Mouse (Mus musculus) kidney, adult 18-20 months (tissue): ENCODE data around the gene Sec22b.

Experiments used
- DNase-seq: peaks from one replicate; pipeline ENCODE4 v3.0.0; 2021

Sec22b gene

DNA sequence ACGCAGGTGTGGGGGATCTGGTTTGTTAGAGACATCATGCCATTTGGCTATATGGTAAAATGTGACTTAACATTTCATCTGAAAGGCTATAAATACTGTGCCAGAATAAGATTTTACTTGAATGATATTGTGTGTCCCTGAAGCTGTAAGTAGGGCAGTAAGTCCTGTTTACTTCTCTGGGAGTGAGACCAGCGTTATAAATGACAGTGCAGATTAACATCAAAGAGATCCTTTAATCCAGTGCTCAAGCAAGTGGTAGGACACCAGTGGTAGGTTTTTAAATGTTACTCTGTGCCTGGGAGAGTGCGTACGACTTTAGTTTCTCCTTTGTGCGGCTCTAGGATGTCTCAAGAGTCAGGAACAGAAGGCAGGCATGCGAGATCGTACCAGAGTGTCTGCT, 10.1 kb downstream of the Sec22b start:
- no peak for DNase-seq

DNA sequence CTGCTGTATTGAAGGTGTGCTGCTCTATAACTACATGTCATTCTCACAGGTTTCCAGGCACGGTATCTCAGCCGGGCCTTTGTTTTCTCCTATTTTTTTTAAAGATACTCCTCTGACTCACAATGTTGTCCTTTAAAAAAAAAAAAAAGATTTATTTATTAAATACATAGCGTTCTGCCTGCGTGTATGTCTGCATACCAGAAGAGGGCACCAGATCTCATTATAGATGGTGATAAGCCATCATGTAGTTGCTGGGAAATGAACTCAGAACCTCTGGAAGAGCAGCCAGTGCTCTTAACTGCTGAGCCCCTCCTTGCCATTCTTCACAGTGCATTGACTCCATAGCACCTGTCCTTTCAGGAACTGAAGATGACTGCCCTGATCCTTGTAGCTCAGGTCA, 14.1 kb downstream of the Sec22b start:
- DNase-seq = no peak

DNA sequence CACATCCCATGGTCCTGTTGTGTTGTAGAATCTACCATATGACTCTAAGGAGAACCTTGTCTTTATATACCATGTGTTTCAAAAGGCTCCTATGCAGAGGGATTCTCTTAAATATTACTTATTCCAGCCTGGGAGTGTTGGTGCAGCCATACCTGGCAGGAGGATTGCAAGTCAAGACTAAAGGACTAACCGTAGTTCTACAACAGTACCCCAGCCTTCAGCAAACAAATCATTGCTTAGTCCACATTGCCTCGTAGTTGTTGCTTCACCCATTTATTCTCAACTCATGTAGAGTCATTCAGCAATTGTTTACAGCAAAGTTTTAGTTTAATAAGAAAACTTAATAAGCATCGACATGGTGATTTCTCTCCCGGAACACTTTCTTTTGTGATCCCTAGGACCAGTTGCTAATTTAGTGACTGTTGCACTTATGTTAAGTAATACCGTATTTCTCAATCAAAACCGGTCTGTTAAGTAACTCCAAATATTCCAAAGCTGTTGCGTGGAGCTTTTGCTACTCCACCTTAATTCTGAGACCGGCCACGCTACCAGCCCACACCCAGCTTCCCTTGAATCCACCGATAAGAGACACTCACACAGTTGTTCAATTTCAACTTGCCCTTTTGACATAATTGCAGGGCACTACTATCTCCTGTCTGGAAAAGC, 18.0 kb downstream of the Sec22b start:
- no peak for DNase-seq

DNA sequence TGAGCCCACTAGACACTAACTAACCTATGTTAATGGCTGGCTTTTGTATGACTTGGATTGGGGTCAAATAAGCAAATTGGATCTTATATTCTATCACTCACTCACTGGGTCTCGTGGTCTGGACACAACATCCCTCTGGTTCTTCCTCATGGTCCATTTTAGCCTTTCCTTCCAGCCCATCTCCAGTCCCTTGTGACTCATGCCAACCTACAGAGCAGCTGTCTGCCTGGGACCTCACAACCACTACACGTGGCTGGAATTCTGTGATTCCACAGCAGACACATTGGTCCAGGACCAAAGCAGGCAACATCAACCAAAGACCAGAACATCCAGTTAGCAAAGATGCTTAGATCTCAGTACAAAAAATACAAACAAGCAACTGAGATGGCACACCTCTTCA, 24.3 kb downstream of the Sec22b start:
- no peak for DNase-seq

DNA sequence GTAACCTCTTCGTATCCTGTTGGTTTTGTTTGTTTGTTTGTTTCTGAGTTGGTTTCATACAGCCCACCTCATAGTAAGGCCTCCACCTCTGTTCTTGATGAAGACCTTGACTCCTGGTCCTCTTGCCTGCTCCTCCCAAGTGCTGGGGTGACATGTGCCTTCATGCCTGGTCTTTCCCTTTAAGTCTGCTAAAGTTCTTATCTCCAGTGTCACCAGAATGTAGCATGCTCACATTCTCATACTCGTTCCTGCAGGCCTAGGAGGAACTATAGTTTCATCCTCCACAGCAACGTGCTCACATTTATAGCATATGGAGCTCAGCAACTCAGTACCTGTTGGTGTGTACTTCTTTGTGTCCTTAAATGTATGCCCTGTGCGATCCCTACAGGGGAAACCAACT, 26.3 kb downstream of the Sec22b start:
- DNase-seq = no peak

DNA sequence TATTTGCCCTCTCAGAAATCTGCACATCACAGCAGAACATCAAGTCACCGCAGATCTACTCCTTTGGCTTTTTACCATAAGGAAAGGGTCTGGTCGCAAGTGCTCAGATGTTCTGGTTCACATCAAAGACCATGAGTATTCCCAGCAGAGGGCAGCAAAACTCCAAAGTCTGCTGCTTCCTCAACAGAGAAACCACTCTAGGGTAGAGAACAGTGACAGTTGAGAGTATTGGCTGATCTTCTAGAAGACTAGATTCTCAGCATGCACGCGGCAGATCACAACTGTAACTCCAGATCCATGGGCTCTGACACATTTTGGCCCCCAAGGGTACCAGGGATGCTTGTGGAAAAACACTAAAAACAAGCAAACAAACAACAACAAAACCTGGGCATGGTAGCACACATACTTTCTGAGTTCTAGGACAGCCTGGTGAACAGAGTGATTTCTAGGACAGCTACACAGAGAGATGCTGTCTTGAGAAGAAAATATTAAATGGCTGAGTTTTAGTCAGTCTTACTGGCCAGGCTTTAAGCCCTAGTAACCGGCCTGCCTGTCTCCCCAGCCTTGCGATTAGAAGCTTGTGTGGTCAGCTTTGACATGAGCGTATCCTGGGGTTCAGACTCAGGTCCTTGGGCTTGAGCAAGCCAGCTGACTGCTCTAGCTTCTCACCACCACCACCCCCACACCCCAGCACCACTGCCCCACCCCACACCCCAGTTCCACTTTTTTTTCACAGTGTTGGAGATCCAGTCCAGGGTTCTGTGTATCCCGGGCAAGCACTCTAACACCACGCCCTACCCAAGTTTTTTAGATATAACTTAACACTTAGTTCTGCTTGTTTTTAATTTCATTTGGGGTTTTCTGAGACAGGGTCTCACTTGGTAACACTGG, 28.2 kb downstream of the Sec22b start:
- DNase-seq = peak; percentile 75

DNA sequence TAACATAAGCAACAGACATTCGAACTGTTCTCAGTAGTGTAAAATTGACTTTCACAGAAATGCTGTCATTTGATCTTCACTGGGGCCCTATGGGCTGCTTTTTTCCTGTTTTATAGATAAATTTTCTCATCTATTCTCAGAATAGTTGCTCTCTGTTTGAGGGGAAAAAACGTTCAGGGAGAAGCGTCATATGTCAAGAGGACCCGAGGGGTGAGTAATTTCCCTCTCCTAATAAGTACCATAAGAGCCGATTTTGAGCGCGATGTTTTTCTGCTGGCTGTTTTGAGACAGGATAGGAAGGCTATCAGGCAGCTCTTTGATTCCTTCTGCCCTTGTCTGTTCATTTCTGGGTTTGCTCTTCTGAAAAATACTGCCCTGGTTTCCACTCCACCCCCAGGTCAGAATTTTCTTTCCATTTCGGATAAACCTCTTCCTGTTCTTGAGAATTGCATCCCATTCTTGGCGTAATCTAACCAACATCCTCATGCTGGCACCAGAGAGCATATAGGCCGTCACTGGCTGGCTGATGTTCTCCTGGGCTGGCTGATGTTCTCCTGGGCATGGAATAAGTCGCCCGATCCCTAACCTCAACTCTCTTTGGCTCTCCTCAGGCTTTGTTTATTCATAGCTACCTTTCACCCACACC, 29.3 kb downstream of the Sec22b start:
- DNase-seq = no peak

DNA sequence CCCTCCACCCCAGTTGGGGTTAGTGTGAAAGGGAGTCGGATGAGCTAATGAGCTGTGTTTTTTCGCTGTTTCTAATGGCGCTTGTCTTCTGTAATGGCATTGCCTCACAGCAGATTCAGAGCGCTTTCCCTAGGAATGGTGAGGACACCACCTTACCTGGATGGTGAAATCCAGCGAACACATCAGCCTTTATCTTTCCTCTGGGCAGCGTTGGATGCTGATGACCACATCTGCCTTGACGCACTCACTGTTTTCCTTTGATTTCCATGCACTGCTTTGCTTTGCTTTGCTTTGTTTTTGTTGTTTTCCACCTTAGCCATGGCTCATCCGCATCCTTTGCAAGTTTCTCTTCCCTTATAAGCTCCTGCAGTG, 29.8 kb downstream of the Sec22b start:
- no peak for DNase-seq

DNA sequence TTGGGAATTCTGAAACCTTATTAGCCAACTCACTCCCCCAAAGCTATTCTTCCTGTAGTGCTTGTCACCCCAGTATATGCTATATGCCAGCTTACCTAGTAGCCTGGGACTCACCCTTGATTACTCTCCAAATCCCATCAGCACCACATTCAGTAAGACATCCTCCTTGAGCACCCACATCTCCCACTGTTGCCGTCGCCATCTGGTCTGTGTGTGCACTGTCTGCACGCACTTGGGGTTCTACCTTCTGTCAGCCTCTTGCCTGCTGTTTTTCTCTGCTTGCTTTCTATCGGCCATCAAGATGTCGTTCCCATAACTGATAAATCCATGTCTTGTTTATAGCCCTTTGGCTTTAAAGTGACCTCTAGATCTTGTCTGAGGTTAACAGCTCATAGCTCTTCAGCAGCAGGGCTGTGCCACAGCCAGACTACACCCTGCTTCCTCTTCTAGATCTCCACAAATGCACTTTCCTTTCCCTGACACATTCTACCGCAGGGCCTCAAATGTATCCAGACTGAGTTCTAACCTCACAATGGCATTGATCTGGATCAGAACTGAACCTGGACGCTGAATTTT, 30.4 kb downstream of the Sec22b start:
- DNase-seq = no peak

DNA sequence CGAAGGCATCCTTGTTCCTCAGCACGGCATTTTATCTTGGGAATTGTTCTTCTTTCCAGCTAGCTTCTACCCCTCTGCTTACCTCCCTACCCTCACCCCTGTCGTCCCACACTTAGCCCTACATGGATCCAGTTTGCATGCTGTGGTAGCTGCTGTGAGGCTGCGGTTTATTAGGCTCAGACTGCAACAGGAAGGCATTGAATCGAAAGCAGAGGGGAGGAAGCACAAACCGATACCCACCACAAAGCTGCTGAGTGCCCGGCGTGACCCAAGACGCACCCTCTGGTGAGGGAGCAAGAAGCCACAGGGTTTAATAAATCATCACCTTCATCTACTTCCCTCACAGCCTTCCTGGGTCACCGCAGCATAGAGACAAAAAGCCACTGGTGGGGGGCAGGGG, 31.1 kb downstream of the Sec22b start:
- no peak for DNase-seq

DNA sequence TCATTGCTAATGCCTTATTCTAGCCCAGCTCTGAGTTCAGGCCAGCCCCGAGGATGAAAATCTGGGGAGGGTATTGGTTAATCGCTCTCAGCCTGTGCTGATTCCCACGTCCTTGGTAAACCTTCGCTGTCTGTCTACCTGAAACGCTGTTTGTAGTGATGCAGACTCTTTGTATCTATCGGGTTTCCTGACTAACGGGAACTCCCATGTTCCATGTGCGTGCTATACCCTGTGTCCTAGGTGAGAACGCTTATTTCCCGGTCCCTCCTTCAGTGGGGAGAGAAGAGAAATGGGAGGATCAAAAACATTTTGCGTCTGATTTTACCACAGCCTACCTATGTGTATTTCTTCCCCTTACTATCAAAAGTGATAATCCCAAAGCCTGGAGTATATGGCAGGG, 31.8 kb downstream of the Sec22b start:
- DNase-seq = no peak

DNA sequence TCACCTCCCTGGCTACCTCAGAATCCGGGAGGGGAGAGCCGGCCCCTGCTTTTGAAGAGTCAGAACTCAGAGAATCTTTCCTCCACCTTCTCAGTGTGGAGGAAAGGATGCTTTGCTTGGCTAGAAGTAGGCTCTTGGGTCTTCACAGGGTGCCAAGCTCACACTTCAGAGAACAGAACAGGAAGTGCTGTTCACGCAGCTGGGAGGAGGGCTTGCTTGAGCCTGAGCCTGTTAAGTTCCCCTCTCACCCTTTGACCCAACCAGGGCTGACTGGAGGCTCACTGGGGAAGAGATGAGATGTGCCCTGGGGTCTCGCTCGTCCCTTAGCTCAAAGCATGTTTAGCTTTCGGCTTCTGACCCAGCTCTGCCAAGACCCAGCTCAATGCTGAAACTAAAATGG, 32.3 kb downstream of the Sec22b start:
- no peak for DNase-seq

DNA sequence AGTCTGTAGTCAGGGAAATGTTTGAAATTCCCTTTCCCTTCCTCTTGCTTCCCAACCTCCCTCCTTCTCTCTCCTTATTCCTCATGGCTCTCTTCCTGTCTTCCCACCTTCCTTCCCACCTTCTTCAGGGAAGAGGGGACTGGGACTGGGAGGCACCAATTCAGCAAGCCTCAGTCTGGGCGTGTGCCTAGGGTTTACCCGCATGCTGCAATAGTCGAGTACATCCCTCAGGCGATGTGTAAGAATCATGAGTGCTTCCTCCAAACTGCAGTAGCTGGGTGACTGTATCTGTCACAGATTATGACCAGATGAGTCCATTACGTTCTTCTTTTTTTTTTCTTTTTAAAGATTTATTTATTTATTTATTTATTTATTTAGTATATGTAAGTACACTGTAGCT, 32.8 kb downstream of the Sec22b start:
- DNase-seq = no peak

DNA sequence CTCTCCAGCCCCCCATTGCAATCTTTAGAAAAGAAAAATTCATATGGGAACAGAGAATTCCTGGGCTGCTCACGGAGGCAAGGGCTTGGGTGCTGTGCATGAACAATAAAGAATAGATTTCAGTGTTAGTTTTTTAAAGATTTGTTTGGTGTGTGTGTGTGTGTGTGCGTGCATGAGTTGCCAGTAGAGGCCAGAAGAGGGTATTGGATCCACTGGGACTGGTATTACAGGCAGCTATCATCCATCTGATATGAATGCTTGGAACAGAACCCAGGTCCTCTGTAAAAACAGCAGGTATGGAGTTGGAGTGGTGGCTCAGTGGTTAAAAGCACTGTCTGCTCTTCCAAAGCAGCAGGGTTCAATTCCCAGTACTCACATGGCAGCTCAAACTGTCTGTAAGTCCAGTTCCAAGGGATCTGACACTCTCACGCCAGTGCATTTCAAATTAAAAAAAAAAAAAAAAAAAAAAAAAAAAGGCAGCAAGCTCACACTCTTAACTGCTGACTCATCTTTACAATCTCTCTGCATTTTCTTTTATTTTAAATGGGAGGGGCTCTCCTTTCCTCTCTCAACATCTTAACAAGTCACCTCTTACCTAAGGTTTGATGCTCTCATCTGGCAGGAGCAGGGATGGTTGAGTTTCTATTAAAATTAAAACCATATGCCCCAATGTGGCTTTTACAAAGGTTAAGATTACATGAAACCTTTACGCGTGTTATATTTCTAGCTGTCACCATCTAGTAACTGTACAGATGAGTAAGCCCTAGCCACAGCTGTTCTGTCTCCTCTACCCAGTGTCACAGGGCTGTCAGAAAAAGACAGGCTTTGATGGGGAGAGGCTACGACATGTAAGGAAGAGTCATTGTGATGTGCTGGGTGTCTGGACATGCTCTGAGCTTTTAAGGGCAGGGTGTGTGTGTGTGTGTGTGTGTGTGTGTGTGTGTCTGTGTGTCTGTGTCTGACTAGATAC, 33.6 kb downstream of the Sec22b start:
- no peak for DNase-seq

DNA sequence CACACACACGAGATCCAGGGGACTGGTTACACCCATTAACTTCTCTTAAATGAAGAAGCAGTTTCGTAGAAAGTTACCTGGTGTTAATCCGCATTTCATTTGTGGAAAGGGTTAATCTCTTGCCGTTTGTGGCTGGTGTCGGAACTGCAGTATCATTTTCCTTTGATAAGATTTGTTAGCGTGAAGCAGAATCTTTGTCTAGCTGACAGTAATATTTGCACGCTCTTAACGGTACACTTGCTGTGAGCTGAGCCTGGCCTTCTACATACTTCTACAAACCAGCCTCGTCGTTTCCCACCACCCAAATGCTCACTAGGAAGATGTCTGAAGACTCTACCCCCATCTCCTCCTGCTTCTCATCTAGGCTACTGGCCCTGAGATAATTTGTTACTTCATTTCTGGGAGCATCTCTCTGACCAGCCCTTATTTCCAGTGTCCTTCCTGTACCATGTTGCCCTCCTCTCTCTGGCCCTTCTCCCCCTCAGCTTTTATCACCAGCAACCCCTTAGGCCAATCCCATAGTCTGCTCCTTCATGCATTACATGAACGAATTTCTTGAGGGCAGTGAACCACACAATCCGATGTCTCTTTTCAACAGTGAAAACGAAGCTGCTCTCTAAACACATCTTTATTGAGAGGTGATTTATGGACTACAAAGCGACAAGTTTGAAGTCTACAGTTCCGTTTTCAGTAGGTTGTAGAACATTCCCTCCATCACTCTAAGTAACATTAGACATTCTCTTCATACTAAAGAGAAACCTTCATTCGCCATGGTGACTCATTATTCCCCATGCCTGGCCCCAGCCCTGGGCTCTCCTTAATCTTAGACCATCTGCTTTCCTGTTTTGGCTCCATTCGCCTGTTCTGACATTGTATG, 36.3 kb downstream of the Sec22b start:
- DNase-seq = no peak

DNA sequence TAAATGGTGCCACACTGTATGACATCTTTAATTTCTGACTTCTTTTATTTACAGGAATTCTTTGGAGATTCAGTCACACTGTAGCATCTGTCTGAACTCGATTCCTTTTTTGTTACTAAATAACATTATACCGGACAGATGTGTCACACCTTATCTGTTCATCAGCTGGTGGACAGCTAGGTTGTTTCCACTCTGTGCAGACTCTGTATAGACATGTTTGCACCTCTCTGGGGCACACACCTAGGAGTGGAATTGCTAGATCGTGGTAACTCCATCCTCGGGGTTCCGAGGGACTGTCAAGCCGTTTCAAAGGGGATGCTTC, 36.9 kb downstream of the Sec22b start:
- no peak for DNase-seq

DNA sequence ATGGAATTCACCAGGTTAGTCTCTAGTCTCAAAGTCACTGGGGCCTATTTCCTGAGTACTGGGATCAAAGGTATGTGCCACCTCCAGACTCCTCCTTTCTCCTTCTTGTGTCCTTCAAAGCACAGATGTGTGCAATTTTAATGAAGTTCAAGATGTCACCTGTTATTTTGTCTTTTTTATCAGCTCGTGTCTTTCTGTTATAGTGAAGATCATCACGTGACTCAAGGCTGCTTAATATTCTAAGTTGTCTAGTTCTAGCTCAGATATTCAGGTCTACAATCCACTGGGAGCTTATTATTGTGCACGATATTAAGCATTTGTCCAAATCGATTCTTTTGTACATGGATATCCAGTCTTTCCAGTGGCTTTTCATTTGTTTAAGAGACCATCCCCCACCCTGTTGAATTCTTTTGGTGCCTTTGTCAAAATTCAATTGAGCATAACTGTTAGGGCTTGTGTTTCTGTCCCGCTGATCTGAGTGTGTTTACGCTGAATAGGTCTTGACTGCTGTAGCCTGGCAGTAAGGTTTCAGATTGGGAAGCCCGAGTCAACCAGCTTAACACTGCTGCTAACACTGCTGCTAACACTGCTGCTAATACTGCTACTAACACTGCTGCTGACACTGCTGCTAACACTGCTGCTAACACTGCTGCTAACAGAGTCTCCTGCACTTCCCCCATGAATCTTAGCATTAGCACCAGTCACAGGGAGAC, 38.0 kb downstream of the Sec22b start:
- DNase-seq = no peak

DNA sequence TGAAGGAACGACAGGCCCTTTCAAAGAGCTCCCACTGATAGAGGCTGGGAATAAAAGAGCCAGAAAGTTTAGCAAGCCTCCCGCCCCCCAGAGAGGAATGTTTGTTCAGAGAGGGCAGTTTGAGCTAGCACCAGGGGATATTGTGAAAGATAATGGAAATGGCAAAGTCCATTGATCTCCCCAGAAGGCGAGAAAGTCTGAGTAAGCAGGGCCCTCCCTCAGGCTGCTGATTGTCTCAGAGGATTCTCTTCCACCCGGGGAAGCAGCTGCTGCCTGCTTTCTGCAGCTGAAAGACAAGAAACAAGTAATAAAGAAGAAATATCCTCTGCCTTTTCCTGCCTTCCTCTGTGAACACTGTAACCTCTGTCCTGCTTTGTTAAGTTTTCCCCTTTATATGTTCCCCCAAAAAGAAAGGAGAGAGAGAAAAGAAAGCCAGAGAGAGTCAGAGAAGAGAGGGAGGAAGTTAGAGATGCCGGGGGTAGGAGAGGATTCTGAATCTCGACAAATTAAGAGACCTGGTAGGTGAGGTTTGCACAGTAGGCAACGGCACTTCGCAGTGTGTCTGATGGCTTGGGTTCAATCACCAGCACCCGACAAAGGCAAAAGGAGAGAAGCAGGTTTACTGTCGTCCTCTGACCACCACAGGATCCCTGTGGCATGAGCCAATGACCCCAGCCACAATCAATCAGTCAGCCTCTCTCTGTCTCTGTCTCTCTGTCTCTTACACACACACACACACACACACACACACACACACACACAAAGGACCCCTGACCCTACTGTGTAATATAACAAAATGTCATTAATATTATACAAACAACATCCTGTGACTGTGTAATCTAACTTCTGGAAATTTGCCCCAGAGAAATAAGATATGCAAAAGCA, 38.9 kb downstream of the Sec22b start:
- DNase-seq = no peak

DNA sequence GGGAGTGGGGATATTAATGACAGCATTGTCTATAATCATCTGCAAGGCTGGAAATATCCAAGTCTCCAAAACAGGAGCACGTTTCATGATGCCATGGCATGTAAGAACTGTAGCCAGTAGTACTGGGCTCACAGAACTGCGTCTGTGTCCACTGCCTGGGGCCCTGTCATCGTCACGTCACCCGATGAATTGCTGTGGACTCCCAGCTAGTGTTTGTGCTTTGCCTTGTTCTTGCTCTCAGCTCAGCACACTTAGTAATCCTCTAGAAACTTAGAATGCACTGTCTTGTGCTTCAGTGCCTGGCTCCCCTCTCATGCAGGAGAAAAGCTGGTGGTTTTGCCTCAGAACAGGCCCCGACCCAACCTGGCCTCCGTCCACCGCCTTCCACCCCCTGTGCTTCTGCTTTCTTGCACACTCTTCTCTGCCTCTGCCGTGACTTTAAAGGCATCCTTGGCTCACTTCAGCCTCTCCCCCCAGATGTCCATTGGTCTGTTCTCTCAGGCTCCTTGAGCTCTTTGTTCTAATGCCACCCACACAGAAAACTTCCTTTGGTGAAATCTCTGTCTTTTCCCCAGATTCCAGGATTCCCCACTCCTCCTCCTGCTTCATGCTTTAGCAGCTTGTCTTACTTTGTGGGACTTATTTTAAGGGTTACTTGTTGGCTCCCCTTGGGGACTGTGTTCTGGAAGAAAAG, 39.7 kb downstream of the Sec22b start:
- DNase-seq = no peak
